In genomic region chr16:23225069-23225721, GRCm38 (mm10) we compare ENCODE assay signal across 8 mouse cellular contexts. TPM values are rescaled to one million over a fixed set of nuclear protein-coding genes. Genes with fewer than 3 reads are reported as not detected.
DNase-seq lines count a peak whose midpoint lies in the region; ATAC-seq and TF ChIP-seq lines count a peak whose summit lies in the region.

No protein-coding gene starts in this region.

- peak; percentile 81 for ATAC-seq in kidney, embryonic 15.5 days (replicated peaks; ENCODE audit: low FRiP score)

- intact Hi-C loops in heart, adult 2 months (cut with DNase I) = loop anchor here (1.0 to 5.0 kb wide), 3 partner anchors 47 to 107 kb away; no protein-coding TSS in a partner anchor

- H3K27ac ChIP-seq in heart, adult 2 months = peak overlapping the region; percentile 86
- H3K27ac ChIP-seq in kidney, embryonic 15.5 days = peak overlapping the region; percentile 85
- peak overlapping the region; percentile 87 for H3K27ac ChIP-seq in olfactory bulb, adult 2 months (ENCODE audit: insufficient read depth, low read depth, low read length)

- TF ChIP-seq POLR2A in heart, adult 2 months (IDR thresholded peaks at IDR 0.05; ENCODE audit: insufficient read depth, low read depth, low read length) = no peak
- TF ChIP-seq POLR2A in lung, adult 2 months (IDR thresholded peaks at IDR 0.05; ENCODE audit: borderline replicate concordance, extremely low read depth, low read depth, low read length) = peak; percentile 18; the same call in 1 of the 2 replicates
- no peak for TF ChIP-seq POLR2A in olfactory bulb, adult 2 months (IDR thresholded peaks at IDR 0.05; ENCODE audit: insufficient read depth, low read depth, low read length)

- H3K79me2 ChIP-seq in heart, adult 2 months (replicated peaks; ENCODE audit: control insufficient read depth, insufficient read depth, low read length) = no peaks in the 10 kb centered on the region

- DNase-seq in urinary bladder, postnatal 14 days (ENCODE audit: low spot score) = peak; percentile 40
- DNase-seq in urinary bladder, postnatal 10 days (ENCODE audit: low spot score) = no peak
- DNase-seq in cerebellum, postnatal 36 days = peak; percentile 10
- peak; percentile 65 to 71 for DNase-seq in heart, adult 2 months
- peak; percentile 60 for DNase-seq in lung, adult 2 months
- DNase-seq in urinary bladder, postnatal 25 days (ENCODE audit: low spot score) = peak; percentile 26

- no peaks in the 10 kb centered on the region; the same call in none of the 2 replicates for H3K36me3 ChIP-seq in heart, adult 2 months (ENCODE audit: control insufficient read depth, insufficient read depth, low read length)
- H3K36me3 ChIP-seq in kidney, embryonic 15.5 days = no peaks in the 10 kb centered on the region

- no peak for TF ChIP-seq CTCF in heart, adult 2 months (IDR thresholded peaks at IDR 0.05)
- no peak for TF ChIP-seq CTCF in lung, adult 2 months (IDR thresholded peaks at IDR 0.05; ENCODE audit: insufficient read depth, low read length)
- no peak for TF ChIP-seq CTCF in olfactory bulb, adult 2 months (IDR thresholded peaks at IDR 0.05; ENCODE audit: insufficient read depth, low read depth, low read length)

- H3K4me1 ChIP-seq in heart, adult 2 months (ENCODE audit: control insufficient read depth, insufficient read depth, low read length) = peaks cover 1% of the 10 kb centered on the region; the same call in 1 of the 2 replicates
- H3K4me1 ChIP-seq in kidney, embryonic 15.5 days = peaks cover 51% of the 10 kb centered on the region
- peaks cover 4% of the 10 kb centered on the region; the same call in 1 of the 2 replicates for H3K4me1 ChIP-seq in lung, adult 2 months (ENCODE audit: control insufficient read depth, insufficient read depth, low read length)
- peaks cover 3% of the 10 kb centered on the region; the same call in 1 of the 2 replicates for H3K4me1 ChIP-seq in olfactory bulb, adult 2 months (ENCODE audit: control insufficient read depth, insufficient read depth, low read length)

- no peak for TF ChIP-seq EP300 in heart, adult 2 months (IDR thresholded peaks at IDR 0.05; ENCODE audit: insufficient read depth, low read depth, low read length)

- peak overlapping the region; percentile 80 for H3K4me2 ChIP-seq in kidney, embryonic 15.5 days

- H3K27me3 ChIP-seq in heart, adult 2 months (ENCODE audit: control insufficient read depth, insufficient read depth, low read length) = no peaks in the 10 kb centered on the region
- H3K27me3 ChIP-seq in kidney, embryonic 15.5 days = no peaks in the 10 kb centered on the region

- H3K9ac ChIP-seq in heart, adult 2 months (ENCODE audit: low read depth, low read length) = peak overlapping the region; percentile 87
- peak overlapping the region; percentile 79 for H3K9ac ChIP-seq in kidney, embryonic 15.5 days

- WGBS in heart, adult 2 months = under 1% methylated on average over 46 of the region's 46 CpGs
- WGBS in kidney, embryonic 15.5 days = under 1% methylated on average over 46 of the region's 46 CpGs
- under 1% methylated on average over 46 of the region's 46 CpGs for WGBS in lung, adult 2 months
- WGBS in olfactory bulb, adult 2 months = under 1% methylated on average over 46 of the region's 46 CpGs

- H3K9me3 ChIP-seq in kidney, embryonic 15.5 days (replicated peaks) = no peaks in the 10 kb centered on the region

- peak overlapping the region; percentile 78 for H3K4me3 ChIP-seq in heart, adult 2 months
- peak overlapping the region; percentile 66 for H3K4me3 ChIP-seq in kidney, embryonic 15.5 days (replicated peaks)
- H3K4me3 ChIP-seq in lung, adult 2 months (replicated peaks; ENCODE audit: extremely low read depth, low read depth, low read length) = peak overlapping the region; percentile 68
- peak overlapping the region; percentile 73 for H3K4me3 ChIP-seq in olfactory bulb, adult 2 months (ENCODE audit: insufficient read depth, low read depth, low read length)

RNA-seq across cellular contexts. Expression of gene St6gal1, which starts 0.7 kb away (rescaled TPM):
- 1 to 10 TPM; 8.4 to 9.9 TPM for total RNA-seq in heart, adult 2 months (2021)
- 6.0 and 9.9 TPM in 2 replicates for polyA plus RNA-seq in heart, adult 2 months (2012; rRNA removed)
- polyA plus RNA-seq in kidney, embryonic 15.5 days (2015; fragmentation: Nextera tagmentation; extraction: Ambion mirVana) = 22.6 and 25.5 TPM in 2 replicates
- polyA plus RNA-seq in lung, adult 2 months (2012; rRNA removed) = 22.1 and 28.0 TPM in 2 replicates
- polyA plus RNA-seq in olfactory bulb, adult 2 months (2012; ENCODE audit: insufficient read depth, insufficient read length, low replicate concordance, missing spikeins) = not detected in 2 replicates
